Mouse (Mus musculus): Measurements from ENCODE around the gene Nt5dc3. TPM values are rescaled to one million over a fixed set of nuclear protein-coding genes. Genes with fewer than 3 reads are reported as not detected.

Nt5dc3 gene
- polyA plus RNA-seq, 2 experiments = 1.3 to 5.5 TPM

DNA sequence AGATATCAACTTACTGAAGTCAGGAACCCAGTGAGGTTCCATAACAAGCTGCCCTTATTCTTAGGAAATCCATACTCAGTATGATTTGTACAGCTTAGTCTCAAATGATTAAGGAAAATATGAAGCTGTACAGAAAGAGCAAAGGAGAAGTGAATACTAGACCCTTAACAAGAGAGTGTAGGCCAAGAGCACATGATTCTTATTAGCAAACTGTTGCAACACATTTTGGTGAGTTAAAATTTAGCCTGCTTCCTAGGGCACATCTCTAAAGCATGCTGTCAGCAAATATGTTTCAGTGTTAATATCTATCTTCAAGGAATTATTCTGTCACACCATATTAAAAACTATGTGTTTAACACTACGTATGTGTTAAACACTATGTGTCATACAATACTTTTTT is 107.6 kb downstream of the Nt5dc3 start:
- Histone ChIP-seq H3K4me3 (replicated peaks; ENCODE audit: low read length) (no peak overlapping the region), H3K27ac (replicated peaks; ENCODE audit: low read depth, low read length) (no peak overlapping the region), H3K36me3 (ENCODE audit: control insufficient read depth, insufficient read depth, low read length) (no peaks in the 10 kb centered on the region), H3K4me1 (ENCODE audit: control insufficient read depth, insufficient read depth, low read length) (no peaks in the 10 kb centered on the region), H3K9ac (ENCODE audit: low read depth, low read length, severe bottlenecking) (no peak overlapping the region), H3K27me3 (ENCODE audit: control insufficient read depth, insufficient read depth, low read length) (no peaks in the 10 kb centered on the region), H3K4me2 (replicated peaks; ENCODE audit: low read depth, low read length, severe bottlenecking) (no peak overlapping the region), H3K9me3 (ENCODE audit: control insufficient read depth, low read length) (no peaks in the 10 kb centered on the region)
- WGBS = 91% methylated on average over 1 of the region's 1 CpGs
- no peak for TF ChIP-seq POLR2A (IDR thresholded peaks at IDR 0.05; ENCODE audit: borderline replicate concordance, extremely low read depth, insufficient read depth, insufficient read length)
- no peak for DNase-seq (ENCODE audit: low spot score)
- ATAC-seq (ENCODE audit: low FRiP score, low read depth) = no peak

Other genes starting within 250 kb of the Nt5dc3 start
- 242 and 401 TPM in 2 replicates for gene Hsp90b1, start 73.5 kb upstream of the Nt5dc3 start, polyA plus RNA-seq (2012; rRNA removed)
- gene Hsp90b1, start 73.5 kb upstream of the Nt5dc3 start, polyA plus RNA-seq (2014; fragmentation: Nextera tagmentation; extraction: Ambion mirVana) = 448 and 466 TPM in 2 replicates
- gene Ttc41, start 73.2 kb upstream of the Nt5dc3 start, polyA plus RNA-seq (2012; rRNA removed) = 1.9 and 2.5 TPM in 2 replicates
- 0.98 and 1.4 TPM in 2 replicates for gene Ttc41, start 73.2 kb upstream of the Nt5dc3 start, polyA plus RNA-seq (2014; fragmentation: Nextera tagmentation; extraction: Ambion mirVana)
- gene Gm49358, start 15.0 kb upstream of the Nt5dc3 start, polyA plus RNA-seq (2012; rRNA removed) = 0.05 TPM in 1 of 2 replicates, not detected in the other
- gene Gm49358, start 15.0 kb upstream of the Nt5dc3 start, polyA plus RNA-seq (2014; fragmentation: Nextera tagmentation; extraction: Ambion mirVana) = 0.22 TPM in 1 of 2 replicates, not detected in the other
- 0.20 and 0.76 TPM in 2 replicates for gene Stab2, start 229.0 kb downstream of the Nt5dc3 start, polyA plus RNA-seq (2012; rRNA removed)
- 0.28 and 0.92 TPM in 2 replicates for gene Stab2, start 229.0 kb downstream of the Nt5dc3 start, polyA plus RNA-seq (2014; fragmentation: Nextera tagmentation; extraction: Ambion mirVana)